Mouse (Mus musculus): ENCODE measurements around the gene Slc1a3.

Gene Slc1a3

GRCm38 (mm10) chr15:8710146-8711006, at the start of gene Slc1a3:
TSS of gene Slc1a3 (minus strand) at chr15:8710764.
- DNase-seq (ENCODE audit: low read depth in 1 of 2, low spot score in 2 of 2), result no peak

DNA sequence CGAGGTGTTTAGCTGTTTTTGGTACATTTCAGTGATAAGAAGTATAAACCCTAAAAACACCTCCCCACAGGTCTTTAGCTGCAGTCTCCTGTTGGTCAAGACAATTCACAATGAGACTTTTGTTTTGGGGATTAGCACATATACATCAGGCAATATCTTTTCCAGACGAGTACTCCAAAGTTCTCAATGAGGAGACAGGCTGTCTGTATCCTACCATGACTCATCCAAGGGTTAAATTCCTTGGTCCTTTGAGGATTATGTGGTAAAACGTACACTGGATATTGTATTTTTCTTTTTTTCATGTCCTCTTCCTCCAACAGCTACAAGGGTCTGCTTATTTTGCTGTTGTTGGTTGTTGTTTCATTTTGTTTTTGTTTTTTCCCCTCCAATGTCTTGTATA, 48.5 kb upstream of the Slc1a3 start:
- DNase-seq (ENCODE audit: low read depth in 1 of 2, low spot score in 2 of 2), result no peak

GRCm38 (mm10) chr15:8756441-8756840, 45.9 kb upstream of the Slc1a3 start:
- DNase-seq (ENCODE audit: low read depth in 1 of 2, low spot score in 2 of 2), result no peak

DNA sequence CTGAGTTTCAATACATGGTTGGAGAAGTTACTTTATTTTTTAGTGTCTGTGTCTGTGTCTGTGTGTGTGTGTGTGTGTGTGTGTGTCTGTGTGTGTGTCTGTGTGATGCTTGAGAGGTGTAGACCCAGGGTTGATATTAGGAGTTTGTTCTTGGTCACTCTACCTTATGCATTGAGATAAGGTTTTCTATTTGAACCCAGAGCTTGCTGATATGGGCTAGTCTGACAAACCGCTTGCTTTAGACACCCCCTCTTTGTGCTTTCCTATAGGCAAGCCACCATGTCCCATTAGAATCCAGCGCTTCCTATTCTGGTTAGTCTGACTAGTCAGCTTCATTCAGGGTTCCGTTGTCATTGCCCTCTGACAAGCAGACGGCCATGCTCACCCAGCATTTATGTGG, 39.2 kb upstream of the Slc1a3 start:
- DNase-seq (ENCODE audit: low read depth in 1 of 2, low spot score in 2 of 2), result no peak

DNA sequence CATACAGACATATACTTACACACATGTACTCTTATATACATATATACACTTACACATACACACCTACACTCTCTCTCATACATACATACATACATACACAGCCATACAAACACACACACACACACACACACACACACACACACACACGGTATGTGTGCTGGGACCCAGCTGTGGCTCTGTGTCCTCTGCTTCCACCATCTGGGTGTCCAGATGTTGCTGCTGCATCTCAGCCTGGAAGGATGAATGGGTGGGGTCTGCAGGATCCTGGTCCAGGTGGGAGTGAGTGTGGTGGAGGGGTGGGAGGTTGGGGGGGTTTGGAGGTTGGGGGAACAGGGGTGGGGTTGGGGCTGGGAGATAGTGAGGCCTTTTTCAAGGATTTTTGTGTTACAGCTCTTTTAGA, 38.2 kb upstream of the Slc1a3 start:
- DNase-seq (ENCODE audit: low read depth in 1 of 2, low spot score in 2 of 2), result no peak

- no peak for DNase-seq (ENCODE audit: low read depth in 1 of 2, low spot score in 2 of 2)
Observed at GRCm38 (mm10) chr15:8741593-8741992, 31.0 kb upstream of the Slc1a3 start.

- DNase-seq (ENCODE audit: low read depth in 1 of 2, low spot score in 2 of 2), result no peak
Observed at GRCm38 (mm10) chr15:8740724-8741123, 30.2 kb upstream of the Slc1a3 start.

GRCm38 (mm10) chr15:8738156-8738555, 27.6 kb upstream of the Slc1a3 start:
- DNase-seq (ENCODE audit: low read depth in 1 of 2, low spot score in 2 of 2), result no peak

DNA sequence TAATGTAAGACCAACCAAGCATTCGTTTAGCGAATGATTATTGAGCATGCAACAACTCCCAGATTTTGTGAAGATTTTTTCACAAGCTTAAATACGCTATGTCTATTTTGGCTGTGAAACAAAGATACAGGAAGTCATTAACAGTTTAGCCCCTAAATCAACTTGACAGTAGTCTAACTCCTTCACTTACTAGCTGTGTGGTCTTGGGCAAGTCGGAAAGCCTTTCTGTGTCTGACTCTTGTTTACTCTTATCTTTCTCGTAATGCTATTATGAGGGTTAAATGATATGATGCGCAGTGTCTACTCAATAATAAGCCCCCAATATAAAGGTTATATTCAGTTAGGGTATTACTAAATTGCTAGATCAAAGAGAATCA, 23.8 kb upstream of the Slc1a3 start:
- no peak for DNase-seq (ENCODE audit: low read depth in 1 of 2, low spot score in 2 of 2)

GRCm38 (mm10) chr15:8733669-8734362, 23.3 kb upstream of the Slc1a3 start:
- DNase-seq (ENCODE audit: low read depth in 1 of 2, low spot score in 2 of 2), result no peak

GRCm38 (mm10) chr15:8728861-8729260, 18.3 kb upstream of the Slc1a3 start:
- DNase-seq (ENCODE audit: low read depth in 1 of 2, low spot score in 2 of 2), result no peak

GRCm38 (mm10) chr15:8722386-8723100, 12.0 kb upstream of the Slc1a3 start:
- DNase-seq (ENCODE audit: low read depth in 1 of 2, low spot score in 2 of 2), result no peak

GRCm38 (mm10) chr15:8721746-8722145, 11.2 kb upstream of the Slc1a3 start:
- no peak for DNase-seq (ENCODE audit: low read depth in 1 of 2, low spot score in 2 of 2)

DNA sequence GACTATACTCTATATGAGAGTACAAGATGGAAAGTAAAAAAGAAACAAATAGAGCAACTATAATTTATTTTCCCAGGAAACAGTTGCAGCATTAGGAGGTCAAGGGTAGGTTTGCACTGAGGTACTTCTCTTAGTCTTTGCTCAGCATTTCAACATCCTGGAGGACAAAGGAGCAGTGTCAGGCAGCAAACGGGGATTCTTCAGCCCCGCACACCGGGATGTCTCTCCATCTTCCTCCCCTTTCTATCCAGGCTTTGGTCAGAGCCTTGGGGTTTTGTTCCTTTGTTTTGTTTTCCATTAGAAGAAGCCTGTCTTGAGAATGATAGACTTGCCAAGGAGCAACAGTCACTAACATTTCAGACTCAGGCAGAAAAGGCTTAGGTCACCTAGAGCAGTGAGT, 10.4 kb upstream of the Slc1a3 start:
- no peak for DNase-seq (ENCODE audit: low read depth in 1 of 2, low spot score in 2 of 2)

DNA sequence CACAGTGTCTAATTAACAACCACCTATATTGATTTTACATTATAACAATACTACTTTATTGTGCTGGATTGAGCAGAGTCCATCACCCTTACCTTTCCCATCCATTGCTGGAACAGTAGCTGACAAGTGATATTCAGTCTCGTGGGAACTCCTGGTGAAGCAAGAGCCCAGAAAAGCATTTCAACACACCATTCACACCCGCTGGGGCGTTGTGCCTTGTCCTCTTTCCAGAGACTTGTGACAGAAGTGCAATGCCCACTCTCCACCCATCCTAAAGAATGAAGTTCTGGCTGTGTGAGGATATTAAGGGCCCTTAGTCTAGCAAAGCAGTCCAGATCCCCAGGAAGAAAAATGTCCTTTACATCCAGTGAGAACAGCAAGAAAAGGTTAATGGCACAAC, 7.9 kb upstream of the Slc1a3 start:
- DNase-seq (ENCODE audit: low read depth in 1 of 2, low spot score in 2 of 2), result no peak

DNA sequence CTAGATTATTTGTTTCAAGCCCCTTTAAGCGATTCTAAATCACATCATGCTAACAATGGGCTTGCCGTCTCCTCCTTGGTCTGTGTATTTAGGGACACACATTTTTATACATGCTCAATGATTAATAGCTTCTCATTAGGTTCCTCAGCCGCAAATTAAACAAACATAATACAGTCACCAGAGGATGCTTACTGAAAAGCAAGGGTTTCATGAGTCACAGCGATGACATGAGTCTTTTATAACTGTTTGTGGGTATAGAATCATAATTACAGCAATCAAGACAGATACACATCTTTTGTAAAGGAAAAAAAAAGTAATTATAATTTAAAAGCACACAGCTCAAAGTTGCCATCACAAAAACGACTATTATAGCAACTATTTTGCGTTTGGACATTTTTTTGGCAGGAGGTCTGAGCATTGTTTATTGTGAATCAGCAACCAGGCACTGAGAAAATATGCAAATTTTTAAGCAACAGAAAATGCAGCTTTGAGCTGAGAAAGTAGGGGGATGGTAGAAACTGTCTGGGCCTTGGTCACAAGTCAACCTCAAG, 6.5 kb upstream of the Slc1a3 start:
- no peak for DNase-seq (ENCODE audit: low read depth in 1 of 2, low spot score in 2 of 2)

GRCm38 (mm10) chr15:8716330-8716964, 5.9 kb upstream of the Slc1a3 start:
- DNase-seq (ENCODE audit: low read depth in 1 of 2, low spot score in 2 of 2), result no peak

DNA sequence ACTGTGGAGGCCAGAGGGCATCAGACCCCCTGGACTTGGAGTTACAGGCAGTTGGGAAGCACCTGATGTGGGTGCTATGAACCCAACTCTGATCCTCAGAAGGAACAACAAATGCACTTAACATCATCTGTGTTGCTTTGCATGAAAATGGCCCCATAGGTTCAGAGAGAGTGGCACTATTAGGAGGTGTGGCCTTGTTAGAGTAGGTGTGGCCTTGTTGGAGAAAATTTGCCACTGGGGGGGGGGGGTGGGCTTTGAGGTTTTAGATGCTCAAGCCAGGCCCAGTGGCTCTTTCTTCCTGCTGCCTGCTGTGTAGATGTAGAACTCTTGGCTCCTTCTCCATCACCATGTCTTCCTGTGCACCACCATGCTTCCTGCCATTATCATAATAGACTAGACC, 5.1 kb upstream of the Slc1a3 start:
- no peak for DNase-seq (ENCODE audit: low read depth in 1 of 2, low spot score in 2 of 2)

- no peak for DNase-seq (ENCODE audit: low read depth in 1 of 2, low spot score in 2 of 2)
Observed at GRCm38 (mm10) chr15:8712433-8712984, 1.9 kb upstream of the Slc1a3 start.

GRCm38 (mm10) chr15:8711630-8712310, 1.2 kb upstream of the Slc1a3 start:
- DNase-seq (ENCODE audit: low read depth in 1 of 2, low spot score in 2 of 2), result no peak
